Mouse (Mus musculus): ENCODE measurements around the gene Ap1s3. TPM values are rescaled to one million over a fixed set of nuclear protein-coding genes. Genes with fewer than 3 reads are reported as not detected.

Ap1s3 gene
- total RNA-seq, 2 experiments from 2014 or later: not detected

GRCm38 (mm10) chr1:79591091-79591490 is 80.7 kb downstream of the Ap1s3 start:
- DNase-seq: no peak

DNA sequence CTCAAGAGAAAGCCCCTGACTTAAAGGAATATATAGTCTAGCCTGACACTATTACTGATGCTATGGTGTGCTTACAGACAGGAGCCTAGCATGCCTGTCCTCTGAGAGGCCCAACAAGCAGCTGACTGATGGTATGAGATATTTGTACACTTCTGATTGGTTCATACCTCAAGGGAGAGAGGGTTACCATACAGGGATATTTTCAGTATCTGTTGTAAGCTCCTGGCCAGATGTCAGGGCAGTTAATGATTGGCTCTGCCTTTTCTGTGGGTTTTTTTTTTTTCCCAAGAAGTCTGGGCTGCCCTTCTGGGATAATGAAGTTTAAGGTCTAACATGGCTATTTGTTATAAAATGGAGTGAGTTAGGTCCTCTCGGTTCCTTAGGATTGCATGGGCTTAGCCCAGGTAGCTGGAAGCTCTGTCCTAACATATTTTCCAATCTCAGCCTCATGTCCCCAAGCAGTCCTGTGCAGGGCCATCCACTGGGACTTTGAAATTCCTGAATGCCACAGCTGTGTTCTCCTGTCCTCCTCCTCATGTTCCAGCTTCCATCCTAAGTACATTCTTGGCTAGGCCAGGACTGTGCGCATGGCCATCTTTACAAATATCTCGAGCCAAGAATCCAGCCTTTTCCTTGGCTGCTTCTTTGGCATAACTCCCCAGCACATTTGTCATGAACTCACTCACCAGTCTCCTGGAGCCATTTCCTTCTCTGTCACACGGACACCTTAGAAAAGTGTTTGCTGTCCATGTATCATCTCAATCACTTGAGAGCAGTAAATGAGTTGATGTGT is 81.6 kb downstream of the Ap1s3 start:
- DNase-seq: peak; percentile 15

- no peak for DNase-seq
Measured at GRCm38 (mm10) chr1:79589424-79589823, 82.3 kb downstream of the Ap1s3 start.

- peak; percentile 14 for DNase-seq
Measured at GRCm38 (mm10) chr1:79581136-79581679, 90.6 kb downstream of the Ap1s3 start.

- DNase-seq: peak; percentile 40
Measured at GRCm38 (mm10) chr1:79577357-79577756, 94.4 kb downstream of the Ap1s3 start.

DNA sequence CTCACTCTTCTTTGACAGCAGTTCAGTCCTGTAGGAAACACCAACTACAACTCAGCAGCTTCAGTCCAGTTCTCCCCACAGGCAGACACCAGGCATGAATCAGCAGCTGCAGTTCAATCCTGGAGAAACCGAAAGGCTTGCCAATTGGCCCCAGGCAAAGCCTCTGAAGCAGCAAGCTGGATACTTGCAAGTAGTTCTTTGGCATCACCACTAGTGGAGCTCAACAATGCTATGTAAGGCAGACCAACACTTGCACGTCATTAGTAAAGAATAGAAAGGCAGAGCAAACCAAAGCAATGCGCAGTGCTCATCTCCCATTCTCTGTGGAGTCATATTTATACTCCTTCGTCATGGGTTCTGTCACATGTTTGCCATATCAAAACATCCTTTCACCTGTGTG is 99.9 kb downstream of the Ap1s3 start:
- DNase-seq: no peak

DNA sequence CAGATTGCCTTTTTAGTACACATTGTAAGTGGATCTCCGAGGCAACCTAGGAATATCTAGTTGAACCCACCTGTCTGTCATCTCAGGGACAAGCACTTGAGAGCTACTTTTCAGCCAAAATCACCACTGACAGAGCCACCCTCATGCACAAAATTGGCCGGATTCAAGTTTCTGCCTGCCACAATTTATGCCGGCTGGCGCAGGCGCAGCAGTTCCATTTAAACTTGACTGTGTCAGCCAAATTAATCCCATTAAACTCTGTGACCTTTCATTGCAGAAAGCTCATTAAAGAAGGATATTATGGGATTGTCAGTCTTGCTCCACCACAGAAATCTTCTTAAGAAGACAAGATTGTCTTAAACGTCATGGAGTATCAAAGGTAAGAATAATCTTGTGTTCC is 100.6 kb downstream of the Ap1s3 start:
- no peak for DNase-seq

GRCm38 (mm10) chr1:79561186-79561585 is 110.6 kb downstream of the Ap1s3 start:
- no peak for DNase-seq

Other genes starting within 250 kb of the Ap1s3 start
- gene Scg2, start 231.9 kb downstream of the Ap1s3 start, total RNA-seq (2021): not detected
- 10 to 100 TPM; 31.9 to 32.9 TPM for gene Mrpl44, start 104.0 kb upstream of the Ap1s3 start, total RNA-seq (2021)
- gene Wdfy1, start 104.2 kb upstream of the Ap1s3 start, total RNA-seq (2021): 10 to 100 TPM in 1 of 2 experiments, 1 to 10 TPM in 1; 8.6 to 12.0 TPM
- 10 to 100 TPM; 65.6 to 84.1 TPM for gene Serpine2, start 189.2 kb upstream of the Ap1s3 start, total RNA-seq (2021)